Mouse (Mus musculus) brain, embryonic 14.5 days (tissue): ENCODE measurements around the gene Tnk2.

Experiments
- CTCF ChIP-seq: fragments of 200-500 bp; IDR thresholded peaks from 2 replicates; pipeline ENCODE4 v1.5.1; 2012; ENCODE audit warnings: inconsistent platforms, mild to moderate bottlenecking, moderate library complexity, borderline replicate concordance; ENCODE audit not compliant: insufficient read depth, insufficient read length; ENCODE audit errors: extremely low read depth
- POLR2A ChIP-seq: fragments of 200-500 bp; IDR thresholded peaks from 2 replicates; pipeline ENCODE4 v1.6.1; 2012; ENCODE audit warnings: mild to moderate bottlenecking, inconsistent platforms, borderline replicate concordance; ENCODE audit not compliant: poor library complexity, insufficient read depth, insufficient read length, severe bottlenecking; ENCODE audit errors: extremely low read depth

DNA sequence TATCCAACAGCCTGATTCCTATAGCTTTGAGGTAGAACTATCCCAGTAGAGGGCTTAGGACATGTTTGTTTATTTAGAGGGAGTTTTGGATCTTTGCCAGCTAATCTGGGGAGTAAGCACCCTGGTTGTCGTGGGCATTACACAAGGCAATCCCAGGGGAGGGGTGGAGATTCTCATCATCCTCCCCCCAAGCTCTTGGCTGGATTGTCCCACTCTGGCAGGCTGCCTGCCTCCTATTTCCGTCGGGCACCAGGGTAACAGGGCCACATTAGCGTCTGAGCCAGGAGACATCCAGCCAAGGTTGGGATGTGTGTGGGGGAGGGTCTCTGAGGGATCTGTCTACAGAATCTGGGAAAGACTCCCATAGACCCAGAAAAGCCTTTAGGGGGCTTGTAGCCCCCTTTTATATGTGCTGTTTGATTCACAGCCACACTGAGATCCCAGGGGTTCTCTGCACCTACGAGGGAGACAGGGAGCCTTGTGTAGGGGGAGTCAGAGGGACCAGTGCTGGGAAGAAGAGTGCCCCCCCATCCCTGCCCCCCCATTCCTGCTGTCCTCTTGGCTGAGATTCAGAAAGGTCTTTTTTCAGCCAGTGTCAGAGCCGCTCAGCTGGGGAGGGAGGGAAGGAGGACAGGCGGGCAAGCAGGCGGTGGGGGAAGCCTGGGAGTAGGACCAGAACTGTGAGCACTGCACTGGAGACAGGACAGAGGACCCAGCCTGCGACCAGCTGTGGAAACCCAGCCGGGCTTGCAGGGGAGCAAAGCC is 17.1 kb downstream of the Tnk2 start:
- no peak for TF ChIP-seq CTCF
- no peak for TF ChIP-seq POLR2A
